Mouse (Mus musculus): ENCODE measurements around the gene Arl6. TPM values are rescaled to one million over a fixed set of nuclear protein-coding genes. Genes with fewer than 3 reads are reported as not detected.

The Arl6 gene
- 3.2 and 5.4 TPM in 2 replicates for polyA plus RNA-seq (2012; rRNA removed; ENCODE audit: low replicate concordance)

GRCm38 (mm10) chr16:59639102-59639691 is at the start of gene Arl6:
Gene Arl6 (minus strand): TSS chr16:59639391.

GRCm38 (mm10) chr16:59600311-59601251 is 38.6 kb downstream of the Arl6 start, which contains the start of gene Crybg3:
Gene Crybg3 (minus strand): TSS chr16:59600979.

Other genes starting within 250 kb of the Arl6 start
- 0.03 TPM in 1 of 2 replicates, not detected in the other for gene Gabrr3, start 232.1 kb downstream of the Arl6 start, polyA plus RNA-seq (2012; rRNA removed; ENCODE audit: low replicate concordance)
- 6.2 and 14.9 TPM in 2 replicates for gene Riox2, start 167.6 kb downstream of the Arl6 start, polyA plus RNA-seq (2012; rRNA removed; ENCODE audit: low replicate concordance)
- gene Crybg3, start 38.4 kb downstream of the Arl6 start, polyA plus RNA-seq (2012; rRNA removed; ENCODE audit: low replicate concordance), result 11.7 and 33.7 TPM in 2 replicates